Mouse (Mus musculus) brain, adult 2 months (tissue): ENCODE measurements around the gene Micall2.
A peak's percentile ranks its signal among the peaks of the same experiment; 100 is the strongest.
"Not testable (repeated sequence)": the region's sequence is repeated elsewhere in the genome, so short reads cannot be mapped to it uniquely, and the experiment has no call there.

Experiments used
- DNase-seq: peaks from one replicate; pipeline ENCODE4 v3.0.0; 2011; ENCODE audit warnings: low read depth, low spot score

Gene Micall2

DNA sequence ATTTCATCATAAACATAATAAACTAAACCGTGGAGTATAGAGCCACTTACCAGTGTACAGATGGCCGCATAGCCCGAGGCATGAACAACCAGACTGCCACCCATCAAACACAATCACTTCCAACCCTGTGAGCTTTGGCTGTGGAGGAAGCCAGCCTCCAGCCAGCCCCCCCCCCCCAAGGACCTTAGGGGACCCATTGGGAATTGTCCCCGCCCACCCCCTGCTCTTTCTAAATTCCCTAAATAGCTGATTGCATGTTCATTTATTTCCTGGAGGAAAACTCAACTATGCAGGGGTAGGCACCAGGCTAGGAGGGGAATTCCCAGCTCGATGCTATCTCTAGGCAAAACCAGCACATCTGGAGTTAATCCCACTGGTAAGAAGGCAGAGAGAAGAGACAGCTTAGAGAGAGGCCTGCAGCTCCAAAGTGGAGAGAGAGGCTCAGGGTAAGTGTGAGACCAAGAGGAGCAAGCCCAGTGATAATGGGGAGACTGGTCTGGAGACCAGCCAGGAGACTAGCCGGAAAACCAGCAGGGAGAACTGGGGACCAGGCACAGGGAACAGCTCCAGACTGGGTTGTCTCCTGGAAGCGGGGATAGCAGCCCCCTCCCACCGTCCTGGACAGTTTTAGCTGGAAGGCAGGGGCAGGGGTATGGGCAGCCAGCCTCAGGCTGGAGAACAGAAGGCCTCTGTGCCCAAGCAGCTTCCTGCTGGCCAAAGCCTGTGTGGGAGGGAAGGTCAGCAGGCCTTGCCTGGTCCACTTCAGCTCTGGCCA is 5.2 kb downstream of the Micall2 start:
- peak; percentile 61 for DNase-seq

DNA sequence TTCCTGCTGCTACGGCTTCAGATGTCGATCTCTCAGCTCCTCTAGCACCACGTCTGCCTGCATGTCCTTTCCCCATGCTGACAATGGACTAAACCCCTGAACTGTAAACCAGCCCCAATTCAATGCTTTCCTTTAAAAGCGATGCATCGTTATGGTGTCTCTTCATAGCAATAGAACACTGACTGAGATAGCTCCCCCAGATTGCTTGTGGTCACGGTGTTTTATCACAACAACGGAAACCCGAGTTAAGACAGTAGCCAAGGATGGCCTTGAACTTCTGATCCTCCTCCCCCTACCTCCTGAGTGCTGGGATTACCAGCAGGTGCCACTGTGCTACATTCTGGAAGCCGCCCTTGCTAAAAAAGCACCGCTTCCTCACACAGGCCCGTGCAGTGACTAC is 8.9 kb downstream of the Micall2 start:
- DNase-seq: no peak

DNA sequence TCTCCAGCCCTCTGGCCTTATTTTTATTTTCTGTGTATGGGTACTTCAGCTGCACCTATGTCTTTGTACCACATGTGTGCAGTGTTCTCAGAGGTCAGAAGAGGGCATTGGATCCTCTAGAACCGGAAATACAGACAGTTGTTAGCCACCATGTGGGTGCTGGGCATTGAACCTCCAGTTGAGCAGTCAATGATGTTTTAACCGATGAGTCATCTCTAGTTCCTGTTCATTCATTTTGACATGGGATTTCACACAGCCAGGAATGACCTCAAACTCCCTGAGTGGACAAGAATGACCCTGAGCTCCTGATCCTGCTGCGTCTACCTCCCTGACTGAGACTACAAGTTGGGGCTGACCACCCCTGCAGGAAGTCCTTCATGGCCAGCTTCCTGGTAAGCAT is 9.9 kb downstream of the Micall2 start:
- DNase-seq: no peak

DNA sequence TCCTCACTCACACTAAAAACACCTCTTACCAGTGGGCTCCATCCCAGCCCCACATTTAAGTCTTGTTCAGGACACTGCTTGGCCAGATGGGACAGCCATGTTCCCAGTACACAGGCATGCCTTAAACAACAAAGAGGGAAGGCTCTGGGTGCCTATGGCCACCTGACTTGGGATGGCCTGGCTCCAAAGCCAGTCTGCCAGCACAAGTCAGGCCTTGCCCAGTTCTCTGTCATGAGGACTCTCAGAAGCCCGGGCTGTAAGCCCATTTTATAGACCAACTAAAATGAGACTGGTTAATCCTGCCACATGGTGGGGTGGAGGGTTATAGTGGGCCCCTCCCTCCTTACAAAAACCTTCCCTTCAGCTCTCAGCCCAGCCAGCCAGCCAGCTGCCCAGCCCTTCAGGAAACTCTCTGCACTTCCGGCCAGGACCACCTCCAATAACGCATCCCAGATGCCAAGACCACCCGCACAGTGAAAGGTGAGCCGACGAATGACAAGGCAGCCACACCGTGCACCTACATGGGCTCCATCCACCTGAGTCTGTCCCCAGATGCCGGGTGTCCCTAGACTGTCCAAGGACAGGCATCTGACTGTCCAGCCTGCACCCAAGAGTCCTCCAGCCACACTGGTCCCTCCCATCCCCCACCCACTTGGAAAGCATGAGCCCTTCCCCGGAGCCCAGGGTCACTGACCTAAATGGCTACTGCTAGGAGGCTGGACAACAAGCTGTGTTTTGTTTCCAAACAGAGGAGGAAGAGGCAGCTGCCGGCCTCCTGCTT is 11.6 kb downstream of the Micall2 start:
- no peak for DNase-seq

DNA sequence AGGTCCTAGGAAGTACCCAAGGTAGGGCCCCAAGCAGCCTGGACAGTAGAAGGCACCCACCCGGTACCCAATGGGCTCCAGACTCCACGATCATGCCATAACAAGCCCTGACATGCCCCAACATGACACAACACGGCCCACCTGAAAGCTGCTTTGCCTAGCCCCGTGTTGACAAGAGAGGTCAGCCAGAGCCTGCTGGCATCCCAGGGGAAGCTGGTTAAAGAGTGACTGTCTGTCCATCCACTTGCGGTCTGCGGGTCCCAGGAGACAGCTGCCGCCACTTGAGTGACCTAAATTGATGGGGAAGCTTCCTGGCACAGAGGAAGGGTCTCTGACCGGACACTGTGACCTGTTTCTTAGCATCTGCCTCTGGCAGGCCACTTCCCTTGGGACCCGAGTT is 13.0 kb downstream of the Micall2 start:
- no peak for DNase-seq

DNA sequence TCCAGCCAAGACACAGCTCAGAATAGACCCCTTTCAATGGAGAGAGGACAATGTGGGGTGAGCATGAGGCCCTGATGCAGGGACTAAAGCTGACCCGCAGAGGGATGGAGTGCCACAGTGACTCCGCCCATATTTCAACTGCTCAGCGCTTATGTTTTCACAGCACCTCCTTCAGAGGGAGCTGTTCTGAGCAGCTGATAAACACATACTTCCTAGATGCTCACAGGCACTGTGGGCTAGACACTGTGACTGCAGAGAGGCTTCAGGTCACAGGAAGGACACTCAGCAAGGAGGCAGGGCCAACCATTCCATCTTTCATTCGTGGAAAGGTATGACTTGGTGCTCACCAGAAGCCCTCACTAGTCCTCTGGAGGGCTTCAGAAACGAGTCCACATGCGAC is 13.4 kb downstream of the Micall2 start:
- no peak for DNase-seq

DNA sequence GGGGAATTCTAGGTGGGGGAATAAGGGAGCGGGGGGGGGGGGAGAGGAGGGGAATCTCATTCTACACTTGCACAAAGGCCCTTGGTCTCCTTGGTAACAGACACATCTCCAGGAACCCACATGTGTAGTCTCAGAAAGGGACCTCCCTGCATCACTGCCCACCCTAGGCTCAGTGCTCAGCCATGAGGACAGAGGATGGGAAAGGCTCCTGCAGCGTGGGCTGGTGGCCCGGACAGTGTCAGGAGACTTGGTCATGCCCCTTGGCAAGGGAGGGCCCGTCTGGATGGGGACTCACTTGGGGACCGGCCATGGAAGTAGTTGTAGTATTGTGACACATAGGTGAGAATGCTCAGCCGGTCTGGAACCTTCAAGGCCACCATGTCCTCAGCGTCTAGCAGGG is 17.2 kb downstream of the Micall2 start:
- no peak for DNase-seq

DNA sequence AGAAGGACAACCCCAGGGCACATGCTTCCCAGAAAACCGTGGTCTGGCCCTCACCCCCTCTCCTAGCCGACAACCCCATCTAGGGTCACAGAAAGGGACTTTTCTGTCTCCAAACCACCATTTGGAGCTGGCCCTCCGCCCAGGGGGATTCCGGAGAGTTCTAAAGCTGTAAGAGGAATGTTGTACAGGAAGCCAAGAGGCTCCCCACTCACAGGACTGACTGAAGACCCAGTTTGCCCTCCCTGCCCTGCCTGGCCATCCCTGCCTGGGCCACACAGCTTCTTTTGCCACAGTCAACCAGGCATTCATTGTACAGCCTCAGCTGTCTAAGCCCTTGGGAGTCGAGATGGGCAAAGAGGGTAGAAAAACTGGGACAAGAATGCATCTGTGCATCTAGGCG is 17.6 kb downstream of the Micall2 start:
- no peak for DNase-seq

DNA sequence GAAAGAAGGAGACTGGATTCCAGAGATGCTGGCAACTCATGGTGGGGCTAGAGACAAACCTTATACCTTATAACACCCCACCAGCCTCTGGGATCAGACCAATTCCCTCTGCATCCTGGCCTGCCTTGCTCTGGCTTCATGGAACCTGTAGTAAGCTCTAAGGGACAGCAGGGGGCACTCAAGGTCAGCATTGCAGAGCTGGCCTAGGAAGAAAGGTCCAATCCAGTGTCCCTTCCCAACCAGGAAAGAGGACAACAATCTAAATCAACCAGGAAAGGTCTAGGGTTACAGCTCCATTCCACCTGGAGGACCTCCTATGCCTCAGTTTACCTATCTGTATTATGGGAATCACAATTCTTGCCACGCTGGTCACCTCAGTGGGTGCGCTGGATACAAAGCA is 18.4 kb downstream of the Micall2 start:
- DNase-seq: peak; percentile 68

DNA sequence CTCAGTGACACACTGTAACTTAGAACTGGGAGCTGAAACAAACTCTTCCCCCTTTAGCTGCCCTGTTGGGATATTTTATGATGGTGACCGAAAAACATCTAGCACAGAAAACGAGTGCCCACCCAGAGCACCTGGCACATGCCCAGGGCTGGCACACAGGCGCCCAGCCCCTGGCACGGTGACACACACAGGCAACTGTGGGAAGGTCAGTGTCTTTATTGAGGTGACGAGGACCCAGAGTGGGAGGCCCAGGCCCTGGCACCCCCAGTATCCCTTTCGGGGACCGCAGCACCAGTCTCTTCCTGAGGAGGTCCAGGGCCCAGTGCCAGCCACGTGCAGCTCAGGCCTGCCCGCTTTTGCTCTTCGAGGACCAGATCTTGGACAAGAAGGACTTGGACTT is 29.6 kb downstream of the Micall2 start:
- no peak for DNase-seq

DNA sequence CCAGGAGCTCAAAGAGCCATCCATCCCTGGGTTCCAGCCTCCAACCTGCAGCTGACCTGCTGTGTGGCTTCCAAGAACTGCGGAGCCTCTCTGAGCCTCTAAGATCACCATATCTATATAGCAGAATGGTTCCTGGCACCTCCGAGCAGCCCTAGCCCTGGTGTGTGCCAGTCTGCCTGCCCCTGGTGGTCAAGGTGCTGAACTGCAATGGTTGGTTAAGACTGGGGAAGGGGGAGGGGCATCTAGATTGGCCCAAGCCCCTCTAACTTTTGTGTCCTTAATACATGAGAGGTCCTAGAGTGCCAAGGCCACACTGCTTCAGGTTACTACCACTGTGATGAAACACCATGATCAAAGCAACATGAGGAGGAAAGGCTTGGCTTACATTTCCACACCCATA is 33.2 kb downstream of the Micall2 start:
- DNase-seq: no peak

DNA sequence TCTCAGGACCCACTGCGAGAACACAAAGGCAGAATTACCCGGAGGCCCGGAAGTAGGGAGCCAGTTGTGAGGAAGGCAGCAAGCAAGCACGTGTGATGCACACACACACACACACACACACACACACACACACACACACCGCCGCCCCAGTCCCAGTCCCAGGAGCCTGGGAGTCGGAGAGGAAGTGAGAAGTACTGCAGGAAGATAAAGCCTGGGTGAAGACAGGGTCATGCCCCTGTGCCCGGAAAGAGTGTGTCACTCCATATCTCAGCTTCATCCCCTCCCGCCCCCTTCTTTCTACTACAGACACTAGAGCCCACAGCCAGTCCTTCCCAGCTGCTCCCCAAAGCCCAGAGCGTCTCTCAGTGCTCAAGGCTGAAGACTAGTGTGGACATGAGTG is 33.9 kb downstream of the Micall2 start:
- DNase-seq: no peak

DNA sequence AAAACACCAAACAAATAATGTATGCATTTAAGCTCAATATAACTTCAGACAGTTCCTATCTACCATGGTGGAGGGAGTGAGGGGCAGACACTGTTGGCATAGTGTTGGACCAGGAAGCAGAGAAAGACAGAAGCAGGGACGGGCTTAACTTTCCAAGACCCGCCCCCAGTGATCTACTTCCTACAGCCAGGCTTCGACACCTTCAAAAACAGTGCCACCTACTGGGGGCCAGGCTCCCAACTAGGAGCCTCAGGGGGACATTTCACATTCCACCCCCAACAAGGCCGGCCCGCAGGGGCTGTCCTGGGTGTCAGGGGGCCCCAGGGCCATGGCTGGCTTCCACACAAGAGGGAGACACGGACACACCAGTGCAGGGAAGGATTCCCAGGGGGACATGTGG is 39.2 kb downstream of the Micall2 start:
- DNase-seq: no peak

DNA sequence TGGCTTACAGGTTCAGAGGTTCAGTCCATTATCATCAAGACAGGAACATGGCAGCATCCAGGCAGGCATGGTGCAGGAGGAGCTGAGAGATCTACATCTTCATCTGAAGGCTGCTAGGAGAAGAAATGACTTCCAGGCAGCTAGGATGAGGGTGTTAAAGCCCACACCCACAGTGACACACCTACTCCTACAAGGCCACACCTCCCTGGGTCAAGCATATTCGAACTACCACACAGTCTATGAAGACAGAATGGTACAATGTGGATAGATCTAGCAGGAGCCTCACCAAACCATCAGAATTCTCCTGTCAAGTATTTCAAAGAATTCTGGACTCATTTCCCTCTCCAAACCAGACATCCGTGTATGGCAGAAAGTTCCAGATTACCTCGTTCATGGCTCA is 40.3 kb downstream of the Micall2 start:
- DNase-seq: not testable (repeated sequence)

DNA sequence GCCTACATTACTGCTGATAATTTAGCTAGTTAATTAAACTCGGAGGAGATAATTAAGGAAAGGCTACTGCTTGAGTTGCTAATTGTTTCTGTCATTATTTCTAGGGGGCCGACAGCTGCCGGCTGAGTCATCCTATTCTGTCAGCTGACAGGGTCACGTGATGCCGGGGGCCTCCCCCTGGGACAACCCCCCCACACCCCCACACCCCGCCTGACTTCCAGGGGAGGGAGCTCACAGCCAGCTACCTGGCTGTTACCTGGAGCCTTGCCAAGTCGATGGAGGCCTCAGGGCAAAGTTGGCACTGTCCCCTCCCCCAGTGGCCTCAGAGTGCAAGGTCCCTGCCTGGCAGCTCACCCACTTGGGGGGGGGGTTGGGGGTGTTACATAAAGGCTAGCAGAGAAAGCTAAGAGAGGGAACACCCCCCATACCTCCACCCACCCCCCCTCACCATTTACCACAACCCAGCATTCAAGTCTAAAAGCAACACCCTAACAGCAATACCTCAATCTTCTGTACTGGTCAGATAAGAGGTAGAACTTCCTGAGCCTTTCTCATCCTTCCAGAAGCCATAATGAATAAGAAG is 41.1 kb downstream of the Micall2 start:
- DNase-seq: peak; percentile 71

DNA sequence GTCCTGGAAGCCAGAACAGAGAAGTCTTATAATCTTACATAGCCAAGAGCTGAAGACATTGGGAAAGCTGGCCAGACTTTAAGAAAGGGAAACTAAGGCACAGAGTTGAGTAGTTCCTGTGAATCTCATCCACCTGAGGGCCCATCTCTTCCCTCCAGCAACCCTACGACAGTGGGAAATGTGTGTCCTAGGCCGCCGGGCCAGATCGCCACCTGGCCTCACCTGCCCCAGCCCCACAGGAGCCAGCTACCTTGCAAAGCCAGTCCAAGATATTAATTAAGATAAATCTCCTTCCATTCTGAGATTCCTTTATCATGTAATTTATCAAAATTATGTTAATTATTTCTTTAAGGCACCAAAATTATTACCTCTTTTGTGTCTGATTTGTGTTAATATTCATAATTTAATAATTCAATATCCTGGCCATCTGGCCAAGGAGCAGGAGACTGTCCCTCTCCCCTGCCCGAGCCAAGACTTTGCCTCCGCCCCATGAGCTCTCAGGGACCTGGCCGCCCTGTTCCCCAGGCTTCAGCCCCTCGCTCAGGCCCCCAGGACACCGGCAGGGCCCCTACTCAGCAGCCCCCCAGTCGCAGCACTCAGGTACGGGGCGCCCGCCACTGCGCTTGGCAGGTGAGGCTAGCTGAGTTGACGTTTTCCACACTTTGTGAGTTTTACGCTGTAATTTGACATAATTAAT is 41.7 kb downstream of the Micall2 start:
- DNase-seq: no peak

DNA sequence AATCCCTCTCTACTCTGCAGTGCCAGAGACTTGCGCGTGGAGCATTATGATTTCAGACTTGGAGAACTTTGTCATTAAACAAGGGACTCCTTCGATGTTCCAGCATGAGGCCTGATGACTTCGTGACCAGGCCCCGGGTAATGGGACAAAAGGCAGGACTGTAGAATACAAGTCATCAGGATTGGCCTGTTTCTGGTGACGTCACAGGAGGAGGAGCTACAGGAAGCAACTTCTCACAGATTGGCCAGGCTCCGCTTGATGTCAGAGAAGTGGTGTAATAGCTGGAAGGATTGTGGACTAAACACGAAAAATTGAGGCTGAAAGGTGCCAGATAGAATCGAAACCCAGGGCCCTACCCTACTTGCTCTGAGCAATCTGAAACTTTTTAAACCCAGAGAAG is 45.3 kb downstream of the Micall2 start:
- DNase-seq: no peak

DNA sequence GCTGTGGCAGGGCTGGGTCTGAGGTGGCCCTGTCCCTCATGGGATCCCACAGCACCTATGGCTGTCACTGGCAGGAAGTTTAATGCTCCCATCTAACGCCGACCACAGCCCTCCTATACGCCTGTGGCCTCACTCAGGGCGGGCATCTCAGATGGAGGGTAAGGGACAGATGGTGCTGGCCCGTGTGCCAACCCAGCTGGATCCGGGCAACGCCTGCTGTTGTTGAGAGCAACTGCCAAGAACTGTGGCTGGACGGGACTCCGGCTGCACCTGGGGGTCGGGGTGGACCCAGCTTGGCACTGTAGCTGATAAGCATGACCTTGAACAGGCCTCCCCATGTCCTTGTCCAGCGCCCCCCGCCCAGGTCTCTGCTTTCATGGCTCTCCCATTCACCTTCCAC is 47.8 kb downstream of the Micall2 start:
- DNase-seq: peak; percentile 48

DNA sequence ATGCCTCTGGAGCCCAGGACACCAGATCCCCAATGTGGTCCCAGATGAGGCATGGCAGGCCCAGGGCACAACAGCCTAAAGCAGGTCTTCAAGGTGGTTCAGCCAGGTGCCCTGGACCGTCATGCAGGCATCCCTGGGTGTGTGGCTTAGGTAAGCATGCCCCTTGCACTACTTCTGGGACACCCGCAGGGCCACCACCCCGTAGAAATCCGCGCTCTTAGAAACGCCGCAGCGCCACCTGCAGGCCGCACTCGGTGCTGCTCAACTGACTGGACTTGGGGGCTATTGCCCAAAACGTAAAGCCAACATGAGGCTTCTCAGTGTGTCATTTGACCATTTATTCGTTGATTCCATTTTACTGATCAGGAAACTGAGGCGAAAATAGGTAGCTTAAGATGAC is 48.5 kb downstream of the Micall2 start:
- peak; percentile 33 for DNase-seq

DNA sequence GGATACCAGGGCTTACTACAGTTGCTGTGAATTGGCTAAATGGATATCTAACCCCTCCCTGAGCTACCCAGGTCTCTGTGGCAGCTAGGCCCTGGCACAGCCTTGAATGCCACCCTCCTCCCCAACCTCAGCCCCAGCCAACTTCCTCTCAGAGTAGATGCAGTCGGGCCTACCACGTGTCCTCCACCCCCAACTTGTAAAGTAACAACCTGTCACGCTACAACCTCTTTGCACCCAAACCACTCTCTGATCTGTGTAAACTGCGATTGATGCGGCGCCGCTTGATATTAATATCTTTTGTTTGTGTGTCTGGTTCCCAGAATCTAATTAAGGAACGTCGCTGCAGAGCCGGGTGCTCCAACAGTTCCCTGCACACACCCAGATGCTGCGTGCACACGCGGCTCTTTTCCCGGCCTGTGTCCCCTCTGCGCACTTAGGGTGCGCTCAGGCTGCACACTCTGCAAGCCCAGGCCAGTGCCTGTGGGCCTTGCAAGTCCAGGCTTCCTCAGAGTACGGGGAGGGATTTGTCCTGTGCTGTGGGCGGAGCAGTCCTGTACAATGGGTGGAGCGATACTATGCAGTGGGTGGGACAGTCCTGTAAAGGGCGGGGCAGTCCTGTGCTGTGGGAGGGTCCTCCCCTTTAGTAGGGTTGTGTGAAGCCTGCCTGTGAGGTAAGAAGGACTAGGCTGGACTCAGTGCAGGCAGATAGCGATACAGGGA is 49.4 kb downstream of the Micall2 start:
- peak; percentile 47 for DNase-seq

DNA sequence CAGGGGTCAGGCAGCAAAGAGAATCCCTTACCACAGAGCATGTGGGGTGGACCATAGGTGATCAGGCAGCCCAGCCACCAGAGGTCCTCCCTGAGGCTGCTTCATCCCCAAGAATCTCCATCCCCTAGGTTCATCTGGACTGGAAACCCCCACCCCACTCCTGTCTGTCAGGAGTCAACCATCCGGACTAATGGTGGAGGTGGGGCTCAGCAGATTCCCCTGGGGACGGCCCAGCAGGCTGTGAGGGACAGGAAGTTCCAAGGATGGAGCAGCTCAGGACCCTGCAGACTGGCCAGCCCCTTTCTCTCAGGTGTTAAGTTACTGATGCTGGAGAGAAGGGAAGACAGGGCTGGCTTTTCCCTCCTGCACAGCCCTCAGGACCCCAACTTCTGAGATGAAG is 52.9 kb downstream of the Micall2 start:
- no peak for DNase-seq

DNA sequence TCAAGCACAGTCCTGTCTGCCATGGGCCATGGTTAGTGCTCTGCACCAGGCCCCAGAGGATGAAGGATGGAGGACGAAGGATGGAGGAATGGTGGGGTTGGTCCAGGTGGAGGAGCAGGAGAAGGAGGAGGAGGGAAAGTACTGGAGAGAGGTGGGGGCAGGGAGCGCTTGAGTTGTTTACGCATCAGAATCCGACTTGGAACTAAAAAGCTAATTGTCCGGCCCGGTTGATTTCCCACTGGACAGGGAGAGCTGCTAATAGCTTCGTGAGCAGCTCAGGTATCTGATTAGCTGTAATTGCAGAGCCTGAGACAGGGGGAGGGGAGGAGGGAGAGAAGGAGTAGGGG is 53.5 kb downstream of the Micall2 start:
- no peak for DNase-seq
